Mouse (Mus musculus): ENCODE measurements around the gene Gpr179.

GRCm38 (mm10) chr11:97325224-97325623 lies 26.7 kb downstream of the Gpr179 start:
- TF ChIP-seq POLR2A (IDR thresholded peaks at IDR 0.05; ENCODE audit: insufficient read depth, low read depth, low read length) (no peak), CTCF (IDR thresholded peaks at IDR 0.05) (peak; percentile 58)

Measured in heart, adult 2 months (tissue).